Mouse (Mus musculus): Measurements from ENCODE around the gene Nr2e1. TPM values are rescaled to one million over a fixed set of nuclear protein-coding genes. Genes with fewer than 3 reads are reported as not detected.

The Nr2e1 gene
- polyA plus RNA-seq, 1 experiment from 2014 or later, result 0.06 TPM

- H3K27me3 ChIP-seq (ENCODE audit: control insufficient read depth, insufficient read depth, low read length), result peaks cover 95% of the 10 kb centered on the region
- WGBS (ENCODE audit: insufficient replicate concordance), result under 1% methylated on average over 67 of the region's 67 CpGs
- no peaks in the 10 kb centered on the region for H3K36me3 ChIP-seq (ENCODE audit: control insufficient read depth, insufficient read depth, low read length)
- ATAC-seq (replicated peaks; ENCODE audit: insufficient number of reproducible peaks, low FRiP score, low TSS enrichment), result no peak
- H3K9ac ChIP-seq (ENCODE audit: low read depth, low read length), result no peak overlapping the region
- peak overlapping the region; percentile 36 for H3K4me3 ChIP-seq (ENCODE audit: low read depth, low read length)
- H3K27ac ChIP-seq (ENCODE audit: low read depth, low read length), result no peak overlapping the region
- H3K4me1 ChIP-seq (ENCODE audit: control insufficient read depth, insufficient read depth, low read length), result peaks cover 5% of the 10 kb centered on the region; the same call in 1 of the 2 replicates
- no peaks in the 10 kb centered on the region for H3K9me3 ChIP-seq (replicated peaks; ENCODE audit: control insufficient read depth, low read length)
- peak overlapping the region; percentile 60 for H3K4me2 ChIP-seq
Measured at GRCm38 (mm10) chr10:42591185-42591992, 8.0 kb upstream of the Nr2e1 start.

GRCm38 (mm10) chr10:42590261-42591184 is 7.1 kb upstream of the Nr2e1 start:
- no peaks in the 10 kb centered on the region for H3K36me3 ChIP-seq (ENCODE audit: control insufficient read depth, insufficient read depth, low read length)
- no peak overlapping the region for H3K9ac ChIP-seq (ENCODE audit: low read depth, low read length)
- H3K27me3 ChIP-seq (ENCODE audit: control insufficient read depth, insufficient read depth, low read length), result peaks cover 98% of the 10 kb centered on the region
- H3K9me3 ChIP-seq (replicated peaks; ENCODE audit: control insufficient read depth, low read length), result no peaks in the 10 kb centered on the region
- no peak overlapping the region for H3K4me3 ChIP-seq (ENCODE audit: low read depth, low read length)
- H3K27ac ChIP-seq (ENCODE audit: low read depth, low read length), result no peak overlapping the region
- 2% methylated on average over 19 of the region's 19 CpGs for WGBS (ENCODE audit: insufficient replicate concordance)
- H3K4me1 ChIP-seq (ENCODE audit: control insufficient read depth, insufficient read depth, low read length), result peaks cover 5% of the 10 kb centered on the region; the same call in 1 of the 2 replicates
- no peak for ATAC-seq (replicated peaks; ENCODE audit: insufficient number of reproducible peaks, low FRiP score, low TSS enrichment)
- no peak overlapping the region for H3K4me2 ChIP-seq

GRCm38 (mm10) chr10:42589505-42589904 is 6.1 kb upstream of the Nr2e1 start:
- H3K4me2 ChIP-seq, result no peak overlapping the region
- no peaks in the 10 kb centered on the region for H3K9me3 ChIP-seq (replicated peaks; ENCODE audit: control insufficient read depth, low read length)
- H3K27me3 ChIP-seq (ENCODE audit: control insufficient read depth, insufficient read depth, low read length), result peaks cover 98% of the 10 kb centered on the region
- no peak overlapping the region for H3K9ac ChIP-seq (ENCODE audit: low read depth, low read length)
- no peaks in the 10 kb centered on the region for H3K36me3 ChIP-seq (ENCODE audit: control insufficient read depth, insufficient read depth, low read length)
- peaks cover 5% of the 10 kb centered on the region; the same call in 1 of the 2 replicates for H3K4me1 ChIP-seq (ENCODE audit: control insufficient read depth, insufficient read depth, low read length)
- WGBS (ENCODE audit: insufficient replicate concordance), result 4% methylated on average over 5 of the region's 5 CpGs
- H3K4me3 ChIP-seq (ENCODE audit: low read depth, low read length), result no peak overlapping the region
- ATAC-seq (replicated peaks; ENCODE audit: insufficient number of reproducible peaks, low FRiP score, low TSS enrichment), result no peak
- no peak overlapping the region for H3K27ac ChIP-seq (ENCODE audit: low read depth, low read length)

GRCm38 (mm10) chr10:42587961-42588750 is 4.7 kb upstream of the Nr2e1 start:
- Histone ChIP-seq H3K27ac (ENCODE audit: low read depth, low read length) (no peak overlapping the region), H3K27me3 (ENCODE audit: control insufficient read depth, insufficient read depth, low read length) (peaks cover 98% of the 10 kb centered on the region), H3K9ac (ENCODE audit: low read depth, low read length) (no peak overlapping the region), H3K9me3 (replicated peaks; ENCODE audit: control insufficient read depth, low read length) (no peaks in the 10 kb centered on the region), H3K4me1 (ENCODE audit: control insufficient read depth, insufficient read depth, low read length) (peaks cover 11% of the 10 kb centered on the region), H3K4me3 (ENCODE audit: low read depth, low read length) (no peak overlapping the region), H3K36me3 (ENCODE audit: control insufficient read depth, insufficient read depth, low read length) (no peaks in the 10 kb centered on the region), H3K4me2 (no peak overlapping the region)
- ATAC-seq (replicated peaks; ENCODE audit: insufficient number of reproducible peaks, low FRiP score, low TSS enrichment), result no peak
- 7% methylated on average over 8 of the region's 8 CpGs for WGBS (ENCODE audit: insufficient replicate concordance)

- H3K9me3 ChIP-seq (replicated peaks; ENCODE audit: control insufficient read depth, low read length), result no peaks in the 10 kb centered on the region
- no peak for ATAC-seq (replicated peaks; ENCODE audit: insufficient number of reproducible peaks, low FRiP score, low TSS enrichment)
- H3K4me3 ChIP-seq (ENCODE audit: low read depth, low read length), result no peak overlapping the region
- WGBS (ENCODE audit: insufficient replicate concordance), result 5% methylated on average over 22 of the region's 22 CpGs
- H3K9ac ChIP-seq (ENCODE audit: low read depth, low read length), result no peak overlapping the region
- H3K4me1 ChIP-seq (ENCODE audit: control insufficient read depth, insufficient read depth, low read length), result peaks cover 16% of the 10 kb centered on the region
- H3K36me3 ChIP-seq (ENCODE audit: control insufficient read depth, insufficient read depth, low read length), result no peaks in the 10 kb centered on the region
- no peak overlapping the region for H3K4me2 ChIP-seq
- peaks cover 96% of the 10 kb centered on the region for H3K27me3 ChIP-seq (ENCODE audit: control insufficient read depth, insufficient read depth, low read length)
- H3K27ac ChIP-seq (ENCODE audit: low read depth, low read length), result no peak overlapping the region
Measured at GRCm38 (mm10) chr10:42585596-42586305, 2.3 kb upstream of the Nr2e1 start.

GRCm38 (mm10) chr10:42585156-42585555 is 1.7 kb upstream of the Nr2e1 start:
- WGBS (ENCODE audit: insufficient replicate concordance), result 2% methylated on average over 8 of the region's 8 CpGs
- no peak for ATAC-seq (replicated peaks; ENCODE audit: insufficient number of reproducible peaks, low FRiP score, low TSS enrichment)
- no peaks in the 10 kb centered on the region for H3K36me3 ChIP-seq (ENCODE audit: control insufficient read depth, insufficient read depth, low read length)

GRCm38 (mm10) chr10:42584436-42584983 is 1.1 kb upstream of the Nr2e1 start:
- no peaks in the 10 kb centered on the region for H3K9me3 ChIP-seq (replicated peaks; ENCODE audit: control insufficient read depth, low read length)
- H3K27me3 ChIP-seq (ENCODE audit: control insufficient read depth, insufficient read depth, low read length), result peaks cover 96% of the 10 kb centered on the region
- peak overlapping the region; percentile 59 for H3K4me2 ChIP-seq
- peak overlapping the region; percentile 27 for H3K4me3 ChIP-seq (ENCODE audit: low read depth, low read length)
- under 1% methylated on average over 37 of the region's 37 CpGs for WGBS (ENCODE audit: insufficient replicate concordance)
- ATAC-seq (replicated peaks; ENCODE audit: insufficient number of reproducible peaks, low FRiP score, low TSS enrichment), result no peak
- peaks cover 20% of the 10 kb centered on the region for H3K4me1 ChIP-seq (ENCODE audit: control insufficient read depth, insufficient read depth, low read length)
- H3K27ac ChIP-seq (ENCODE audit: low read depth, low read length), result no peak overlapping the region
- H3K36me3 ChIP-seq (ENCODE audit: control insufficient read depth, insufficient read depth, low read length), result no peaks in the 10 kb centered on the region
- H3K9ac ChIP-seq (ENCODE audit: low read depth, low read length), result no peak overlapping the region

More at GRCm38 (mm10) chr10:42585156-42585555, 1.7 kb upstream of the Nr2e1 start:
- no peak overlapping the region for H3K27ac ChIP-seq (ENCODE audit: low read depth, low read length)
- H3K27me3 ChIP-seq (ENCODE audit: control insufficient read depth, insufficient read depth, low read length), result peaks cover 96% of the 10 kb centered on the region
- peaks cover 16% of the 10 kb centered on the region for H3K4me1 ChIP-seq (ENCODE audit: control insufficient read depth, insufficient read depth, low read length)
- no peak overlapping the region for H3K4me3 ChIP-seq (ENCODE audit: low read depth, low read length)
- no peak overlapping the region for H3K4me2 ChIP-seq
- no peak overlapping the region for H3K9ac ChIP-seq (ENCODE audit: low read depth, low read length)
- H3K9me3 ChIP-seq (replicated peaks; ENCODE audit: control insufficient read depth, low read length), result no peaks in the 10 kb centered on the region
